Mouse (Mus musculus): ENCODE data around the gene Phf12. TPM values are rescaled to one million over a fixed set of nuclear protein-coding genes. Genes with fewer than 3 reads are reported as not detected.

Phf12 gene
- total RNA-seq, 2 experiments from 2014 or later, result 47.1 to 49.2 TPM

- no peak for DNase-seq (ENCODE audit: low spot score in 2 of 2)
These were observed 11.8 kb upstream of the Phf12 start for GRCm38 (mm10) chr11:77970718-77971117.

GRCm38 (mm10) chr11:77973520-77973919 is 9.0 kb upstream of the Phf12 start:
- DNase-seq (ENCODE audit: low spot score in 2 of 2), result no peak

DNA sequence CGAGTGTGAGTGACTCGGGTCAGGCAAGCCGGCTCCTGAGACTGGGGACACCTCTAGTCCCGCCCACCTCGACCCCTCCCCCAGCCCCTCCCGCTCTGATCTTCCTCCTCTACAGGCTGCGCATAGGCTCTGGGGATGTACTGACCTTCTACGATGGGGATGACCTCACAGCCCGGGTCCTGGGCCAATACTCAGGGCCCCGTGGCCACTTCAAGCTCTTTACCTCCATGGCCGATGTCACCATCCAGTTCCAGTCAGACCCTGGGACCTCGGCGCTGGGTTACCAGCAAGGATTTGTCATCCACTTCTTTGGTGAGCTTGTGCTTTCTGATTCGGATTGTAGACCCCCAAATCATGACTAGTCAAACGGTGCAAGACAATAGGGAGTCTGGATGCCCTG is 8.2 kb upstream of the Phf12 start:
- no peak for DNase-seq (ENCODE audit: low spot score in 2 of 2)

- no peak for DNase-seq (ENCODE audit: low spot score in 2 of 2)
These were observed 6.7 kb upstream of the Phf12 start for GRCm38 (mm10) chr11:77975873-77976272.

GRCm38 (mm10) chr11:77978161-77978560 is 4.4 kb upstream of the Phf12 start:
- no peak for DNase-seq (ENCODE audit: low spot score in 2 of 2)

DNA sequence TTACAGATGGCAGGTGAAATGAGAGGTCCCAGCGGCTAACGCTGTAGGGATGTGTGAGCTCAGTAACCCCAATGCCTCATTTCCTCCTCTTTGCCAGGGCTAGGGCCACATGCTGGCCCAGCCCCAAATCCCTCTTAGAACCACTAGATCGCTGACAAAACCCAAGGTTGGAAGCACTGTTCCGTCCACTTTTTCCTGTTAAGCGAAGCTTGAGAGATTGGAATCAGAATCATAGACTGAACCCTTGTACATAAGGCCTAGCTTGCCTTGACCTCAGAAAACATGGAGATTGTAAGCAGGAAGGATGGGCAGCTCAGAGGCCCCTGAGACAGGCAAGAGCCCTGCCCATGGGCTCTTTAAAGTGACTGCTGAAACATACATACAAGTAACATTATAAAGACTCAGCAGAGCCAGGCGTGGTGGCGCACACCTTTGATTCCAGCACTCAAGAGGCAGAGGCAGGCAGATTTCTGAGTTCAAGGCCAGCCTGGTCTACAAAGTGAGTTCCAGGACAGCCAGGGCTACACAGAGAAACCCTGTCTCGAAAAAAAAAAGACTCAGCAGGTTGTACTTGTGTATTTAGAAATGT is 3.2 kb upstream of the Phf12 start:
- no peak for DNase-seq (ENCODE audit: low spot score in 2 of 2)

- DNase-seq (ENCODE audit: low spot score in 2 of 2), result peak; percentile 62 to 72
These were observed 2.0 kb upstream of the Phf12 start for GRCm38 (mm10) chr11:77980281-77981204.

DNA sequence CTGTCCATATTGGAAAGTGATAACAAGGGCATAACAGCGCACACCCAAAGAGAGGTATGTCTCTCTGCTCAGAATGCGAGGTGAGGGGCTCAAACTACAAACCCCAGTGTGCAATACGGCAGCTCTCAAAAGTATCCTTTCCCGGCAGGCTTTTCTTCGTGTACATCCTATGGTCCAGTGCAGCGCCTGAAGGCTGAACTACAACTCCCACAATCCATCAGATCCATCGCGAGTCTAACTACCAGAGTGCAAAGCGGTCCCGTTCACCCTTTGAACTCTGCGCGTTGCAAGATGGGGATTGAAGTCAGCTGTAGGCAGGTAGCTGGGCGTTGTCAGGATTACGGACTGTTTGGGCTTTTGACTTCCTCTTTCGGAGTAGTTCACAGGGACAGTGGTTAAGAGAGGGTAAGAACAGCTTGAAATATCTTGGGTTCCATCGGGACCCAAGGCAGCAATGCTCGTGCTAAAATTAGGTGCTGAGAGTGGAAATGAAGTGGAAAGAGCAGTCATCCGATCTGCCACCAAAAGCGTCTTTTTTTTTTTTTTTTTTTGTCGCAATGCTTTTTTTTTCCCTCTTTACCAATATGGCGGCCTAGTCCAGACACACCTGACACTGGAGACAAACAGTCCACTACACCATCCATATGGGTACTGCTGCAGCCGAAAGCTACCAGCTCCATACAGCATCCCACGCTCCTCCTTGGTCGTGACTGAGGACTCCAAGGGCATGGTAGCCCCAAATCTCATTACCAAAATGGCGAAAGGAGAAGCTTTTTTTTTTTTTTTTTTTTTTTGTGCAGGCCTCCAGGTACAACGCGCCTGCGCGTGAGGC is 729 bp upstream of the Phf12 start:
- peak; percentile 86 to 89 for DNase-seq (ENCODE audit: low spot score in 2 of 2)

DNA sequence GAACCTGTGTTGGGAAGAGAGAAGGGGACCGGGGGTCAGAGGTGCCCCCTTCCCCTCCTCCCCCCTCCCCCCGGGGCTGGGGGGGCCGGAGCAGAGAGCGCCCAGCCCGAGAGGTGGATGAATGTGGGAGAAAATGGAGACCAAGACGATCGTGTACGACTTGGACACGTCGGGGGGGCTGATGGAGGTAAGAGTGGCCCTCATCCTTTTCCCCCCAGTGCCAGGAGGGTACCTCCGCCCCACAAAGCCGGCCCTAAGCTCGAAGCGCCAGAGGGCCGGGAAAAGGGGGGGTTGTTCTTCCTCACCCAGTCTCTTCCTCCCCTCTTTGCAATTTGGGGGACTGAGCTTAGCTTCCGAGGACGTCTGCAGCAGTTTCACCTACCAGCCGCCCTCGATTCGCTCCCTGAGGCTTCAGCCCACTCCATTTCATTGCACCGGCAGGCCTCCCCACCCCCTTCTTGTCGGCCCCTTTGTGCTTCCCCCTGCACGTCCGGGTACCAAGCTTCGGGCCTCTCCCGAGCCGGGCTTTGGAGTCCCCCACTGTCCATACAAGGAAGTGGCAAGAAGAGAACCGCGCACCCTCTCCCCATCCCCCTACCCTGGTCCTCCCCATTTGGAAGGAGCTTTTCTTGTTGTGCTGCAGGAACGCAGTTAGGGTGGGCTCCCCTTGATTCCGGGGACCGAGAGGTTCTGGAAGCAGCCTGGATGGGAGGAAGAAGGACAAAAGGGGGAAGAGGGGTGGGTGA is 810 bp downstream of the Phf12 start:
- DNase-seq (ENCODE audit: low spot score in 2 of 2), result peak; percentile 65 to 70

GRCm38 (mm10) chr11:77983937-77984835 is 1.6 kb downstream of the Phf12 start:
- peak; percentile 67 to 74 for DNase-seq (ENCODE audit: low spot score in 2 of 2)

DNA sequence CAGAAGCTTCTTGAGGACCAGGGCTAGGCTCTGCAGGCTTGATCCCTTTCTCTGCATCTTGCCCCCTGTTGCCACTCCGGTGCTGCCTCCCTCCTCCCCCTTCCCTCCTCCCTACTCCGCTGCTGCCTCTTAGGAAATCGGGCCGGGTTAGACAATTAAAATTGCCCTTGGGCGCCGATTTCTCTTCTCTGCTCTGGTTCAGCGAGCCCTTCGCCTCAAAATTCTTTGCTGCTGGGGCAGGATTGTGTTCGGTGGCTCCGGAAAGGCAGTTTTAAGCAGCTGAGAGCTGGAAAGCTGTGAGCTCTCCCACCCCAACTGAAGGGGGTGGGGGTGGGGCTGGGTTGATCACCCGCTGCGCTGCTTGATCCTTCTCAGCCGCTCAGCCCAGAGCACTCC is 2.3 kb downstream of the Phf12 start:
- DNase-seq (ENCODE audit: low spot score in 2 of 2), result peak; percentile 51 to 61

- DNase-seq (ENCODE audit: low spot score in 2 of 2), result no peak
These were observed 3.0 kb downstream of the Phf12 start for GRCm38 (mm10) chr11:77985541-77986065.

DNA sequence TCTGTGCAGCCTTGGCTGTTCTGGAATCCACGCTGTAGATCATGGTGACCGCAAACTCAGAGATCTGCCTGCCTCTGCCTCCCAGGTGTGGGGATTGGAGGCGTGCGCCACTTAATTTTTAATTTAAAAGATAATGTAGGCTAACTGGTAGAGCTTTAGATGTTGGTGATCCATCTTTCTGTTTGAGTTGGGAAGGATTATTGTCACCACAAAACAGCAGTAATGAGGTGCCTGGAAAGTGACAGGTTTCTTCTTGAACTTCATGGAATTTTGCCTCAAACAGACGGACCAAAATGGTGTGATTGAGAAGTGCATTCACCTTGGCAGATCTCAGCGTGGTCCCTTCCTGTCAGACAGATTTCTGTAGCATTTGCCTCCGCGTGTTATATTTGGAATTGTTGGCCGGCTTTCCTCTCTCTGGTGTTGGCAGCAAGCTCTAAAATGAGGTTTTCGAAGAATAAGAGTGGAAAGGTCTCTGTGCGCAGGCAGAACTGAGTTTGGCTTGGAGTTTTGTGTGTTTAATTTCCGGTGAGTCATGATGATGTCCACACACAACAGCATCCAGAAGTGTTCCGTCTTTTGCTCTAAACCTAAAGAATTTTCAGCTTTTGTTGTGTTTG is 6.6 kb downstream of the Phf12 start:
- DNase-seq (ENCODE audit: low spot score in 2 of 2), result no peak

DNA sequence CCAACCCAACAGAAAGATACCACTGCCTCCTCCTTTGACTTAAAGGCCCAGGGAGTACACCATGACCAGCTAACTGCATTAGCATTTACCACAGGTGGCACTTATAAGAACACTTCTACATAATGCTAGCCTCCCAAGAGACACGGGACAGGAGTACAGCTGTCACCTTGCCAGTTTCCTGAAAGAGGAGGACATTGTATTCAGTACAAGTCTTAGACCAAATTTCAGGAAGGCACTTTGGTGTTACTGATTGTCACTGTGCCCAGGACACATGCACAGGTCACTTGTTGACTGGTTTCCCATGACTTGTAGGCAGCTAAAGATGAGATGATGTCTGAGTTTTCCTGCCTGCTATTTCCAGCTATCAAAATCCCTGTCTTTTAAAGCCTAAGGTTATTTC is 13.0 kb downstream of the Phf12 start:
- DNase-seq (ENCODE audit: low spot score in 2 of 2), result no peak

- DNase-seq (ENCODE audit: low spot score in 2 of 2), result no peak
These were observed 23.9 kb downstream of the Phf12 start for GRCm38 (mm10) chr11:78006446-78006845.

- DNase-seq (ENCODE audit: low spot score in 2 of 2), result peak; percentile 79 to 86
These were observed 37.1 kb downstream of the Phf12 start for GRCm38 (mm10) chr11:78019676-78020075.

DNA sequence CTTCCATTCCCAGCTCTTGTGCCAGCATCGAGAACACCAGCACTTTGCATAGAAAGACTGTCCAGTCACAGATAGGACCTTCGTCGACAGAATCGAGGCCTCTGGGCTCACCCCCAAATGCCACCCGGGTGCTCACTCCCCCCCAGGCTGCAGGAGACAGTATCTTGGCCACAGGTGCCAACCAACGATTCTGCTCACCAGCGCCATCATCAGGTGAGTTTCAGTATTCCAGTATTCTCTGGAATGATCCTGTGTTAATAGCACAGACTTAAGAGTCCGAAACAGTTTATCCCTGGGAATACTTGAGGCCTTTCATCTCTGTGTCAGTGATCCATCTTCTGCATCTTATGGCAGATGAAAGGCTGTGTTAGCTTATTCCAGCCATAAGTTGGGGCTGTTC is 41.1 kb downstream of the Phf12 start:
- peak; percentile 57 to 61 for DNase-seq (ENCODE audit: low spot score in 2 of 2)

- DNase-seq (ENCODE audit: low spot score in 2 of 2), result no peak
These were observed 46.7 kb downstream of the Phf12 start for GRCm38 (mm10) chr11:78029240-78029639.

- no peak for DNase-seq (ENCODE audit: low spot score in 2 of 2)
These were observed 48.0 kb downstream of the Phf12 start for GRCm38 (mm10) chr11:78030600-78030999.
